Mouse (Mus musculus) CD4-positive naive resting alpha-beta T cell, adult 57 days (primary cell): Measurements from ENCODE around the gene Erlin1. TPM values are rescaled to one million over a fixed set of nuclear protein-coding genes. Genes with fewer than 3 reads are reported as not detected.

Source experiments
- total RNA-seq: library from RNA; stranded (reverse); gene quantifications from one replicate; pipeline ENCODE4 v1.2.4, GENCODE M21; 2023

The Erlin1 gene
- total RNA-seq: 6.3 TPM

DNA sequence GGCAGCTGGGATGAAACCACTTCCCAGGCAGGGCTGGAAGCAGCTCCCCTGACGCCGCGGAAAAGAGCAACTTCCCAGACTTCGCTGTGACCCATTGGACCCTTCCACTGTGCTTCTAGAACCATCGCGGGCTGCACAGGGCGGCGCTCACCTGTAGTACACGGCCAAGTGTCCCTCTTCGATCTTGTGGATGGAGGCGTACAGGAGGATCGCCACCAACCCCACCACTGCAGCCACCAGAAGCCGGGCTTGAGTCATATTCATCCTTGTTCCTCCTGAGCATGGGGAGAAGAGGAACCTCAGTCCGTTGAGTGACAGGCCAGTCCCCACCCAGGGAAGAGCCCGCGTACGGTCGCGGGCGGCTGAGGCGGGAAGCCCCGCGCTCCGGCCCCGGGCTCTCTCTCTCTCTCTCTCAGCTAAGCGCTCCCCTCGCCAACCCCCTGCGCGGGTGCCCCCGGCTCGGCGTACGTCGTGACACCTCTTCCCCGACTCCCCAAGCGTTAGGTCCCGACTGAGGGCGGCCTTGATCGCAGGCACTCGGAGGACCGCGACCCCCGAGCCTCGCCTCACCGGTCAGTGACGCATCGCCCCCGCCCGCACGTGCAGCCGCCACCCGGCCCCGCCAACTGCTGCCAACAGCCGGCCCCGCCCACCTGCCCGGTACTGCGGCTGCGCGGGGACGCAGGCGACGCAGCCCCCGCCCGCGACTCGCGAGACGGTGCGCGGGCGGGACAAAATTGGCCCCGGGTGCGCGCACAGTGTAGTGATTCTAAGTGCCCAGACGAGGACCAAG, at the start of gene Erlin1:
Erlin1 (minus strand) TSS at position 665 of the 793 bp plus-strand sequence.

DNA sequence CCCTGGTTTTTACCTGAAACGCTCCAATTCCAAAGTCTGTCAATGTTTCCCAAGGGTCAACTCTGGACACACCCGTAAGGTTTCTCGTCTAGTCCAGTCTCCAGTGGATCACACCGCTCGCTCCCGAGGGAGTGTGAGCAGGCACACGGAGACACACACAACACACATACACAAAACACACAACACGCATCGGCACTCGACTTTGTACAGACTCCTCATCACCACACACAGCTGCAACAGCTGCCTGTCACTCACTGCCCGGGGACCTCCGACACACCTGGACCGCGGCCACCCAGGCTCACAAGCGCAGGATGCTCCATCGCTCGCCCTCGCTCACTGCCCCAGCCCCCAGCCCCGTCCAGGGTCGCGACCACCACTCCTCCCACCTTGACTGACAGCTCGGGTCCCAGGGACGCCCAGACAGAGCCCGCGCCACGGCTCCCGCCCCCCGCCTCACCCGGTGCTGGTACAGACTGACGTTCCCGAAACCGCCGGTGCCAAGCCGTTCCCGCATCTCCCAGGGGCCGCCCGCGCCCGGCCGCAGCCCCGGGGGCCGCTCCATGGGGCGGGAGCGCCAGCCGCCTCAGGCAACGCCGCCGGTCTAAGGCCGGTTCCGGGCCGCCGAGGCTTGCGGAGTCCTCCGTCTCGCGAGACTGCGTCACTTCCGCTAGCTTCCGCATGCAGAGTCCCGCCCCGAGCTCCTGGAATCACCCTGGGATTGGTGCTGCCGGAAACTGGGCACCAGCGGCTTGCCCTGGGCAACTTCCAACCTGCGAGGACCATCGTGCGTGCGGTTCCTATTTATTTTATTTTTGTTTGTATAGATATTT, 37.5 kb upstream of the Erlin1 start, which contains the start of gene Chuk:
Chuk (minus strand) TSS at position 650 of the 830 bp plus-strand sequence.

DNA sequence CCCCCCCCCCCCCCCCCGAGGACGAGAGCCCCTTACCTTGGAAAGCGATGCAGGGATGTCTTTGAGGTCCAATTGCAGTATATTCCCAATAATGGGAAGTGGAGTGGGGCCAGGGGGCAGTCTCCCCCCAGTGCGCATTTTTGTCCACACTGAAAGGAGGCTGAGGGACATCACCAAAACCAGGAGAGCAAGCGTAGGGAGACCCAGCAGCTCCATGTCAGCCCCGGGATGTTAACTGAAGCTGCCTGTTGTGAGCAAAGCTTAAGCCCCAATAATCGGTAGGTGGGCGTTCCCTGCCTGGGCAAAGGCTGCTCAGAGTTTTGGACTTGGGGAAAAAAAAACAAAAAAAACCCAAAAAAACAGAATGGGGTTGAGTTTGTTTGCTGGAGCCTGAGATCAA, 40.6 kb downstream of the Erlin1 start, which contains the start of gene Cyp2c23:
Cyp2c23 (minus strand) TSS at position 237 of the 400 bp plus-strand sequence.

DNA sequence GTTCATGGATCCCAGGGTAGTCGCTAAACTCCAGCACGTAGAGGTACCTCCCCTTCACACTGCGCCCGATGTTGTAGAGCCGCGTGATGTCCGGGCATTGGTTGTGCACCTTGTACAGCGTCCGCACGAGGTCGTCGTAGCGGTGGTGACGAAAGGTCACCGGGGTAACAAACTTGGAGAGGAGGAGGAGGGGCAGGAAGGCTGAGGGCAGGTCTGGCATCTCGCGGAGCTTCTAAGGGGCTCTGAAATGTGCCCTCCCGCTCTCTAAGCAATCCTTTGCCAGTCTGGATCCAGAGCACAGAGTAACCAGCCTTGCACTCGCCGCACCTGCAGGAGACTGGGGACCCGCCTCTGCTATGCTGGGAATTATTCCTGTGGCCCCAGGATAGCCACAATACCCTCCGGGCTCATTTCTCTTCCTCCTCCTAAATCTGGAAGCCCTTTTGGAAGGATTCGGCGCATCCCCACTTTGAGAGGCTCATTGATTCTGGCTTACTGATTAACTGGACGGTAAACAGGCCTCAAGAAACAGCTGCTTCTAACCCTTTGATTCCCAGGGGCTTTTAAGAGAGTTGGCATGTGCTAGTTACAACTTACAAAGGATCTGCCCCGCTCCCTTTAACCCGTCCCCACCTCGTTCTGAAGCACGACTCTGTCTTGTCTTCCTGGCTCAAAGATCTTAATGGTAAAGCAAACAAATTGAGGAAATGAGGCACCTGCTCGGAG, 83.4 kb downstream of the Erlin1 start, which contains the start of gene Cpn1:
Cpn1 (minus strand) TSS at position 488 of the 726 bp plus-strand sequence.

Other genes with a start within 250 kb of the Erlin1 start
- 11.1 TPM for gene Dnmbp, start 129.6 kb downstream of the Erlin1 start, total RNA-seq
- not detected for gene Cpn1, start 83.2 kb downstream of the Erlin1 start, total RNA-seq
- gene Cyp2c23, start 40.6 kb downstream of the Erlin1 start, total RNA-seq: not detected
- gene Chuk, start 37.7 kb upstream of the Erlin1 start, total RNA-seq: 66.6 TPM
- 28.7 TPM for gene Cwf19l1, start 66.1 kb upstream of the Erlin1 start, total RNA-seq
- gene Bloc1s2, start 76.7 kb upstream of the Erlin1 start, total RNA-seq: 64.1 TPM
- not detected for gene Pkd2l1, start 122.7 kb upstream of the Erlin1 start, total RNA-seq
- gene Scd3, start 133.5 kb upstream of the Erlin1 start, total RNA-seq: not detected
- 19.0 TPM for gene Scd2, start 223.9 kb upstream of the Erlin1 start, total RNA-seq